Mouse (Mus musculus) C2C12 (cell line): Measurements from ENCODE around the gene Nup205. TPM values are rescaled to one million over a fixed set of nuclear protein-coding genes. Genes with fewer than 3 reads are reported as not detected.

Experiments
- H3K27me3 ChIP-seq: one replicate; pipeline ENCODE4 v1.6.1; 2011; ENCODE audit not compliant: control insufficient read depth, insufficient read depth, insufficient read length
- H3K36me3 ChIP-seq: one replicate; pipeline ENCODE4 v1.6.1; 2011; ENCODE audit not compliant: control insufficient read depth, insufficient read depth
- H3K4me3 ChIP-seq: one replicate; pipeline ENCODE4 v1.5.1; 2011; ENCODE audit warnings: mild to moderate bottlenecking, control low read depth; ENCODE audit not compliant: poor library complexity, insufficient read depth, severe bottlenecking
- H3K79me2 ChIP-seq: one replicate; pipeline ENCODE4 v1.6.1; 2011; ENCODE audit not compliant: control insufficient read depth, insufficient read depth
- H3K79me3 ChIP-seq: one replicate; pipeline ENCODE4 v1.6.1; 2011; ENCODE audit warnings: low read depth, control low read depth
- H3ac ChIP-seq: one replicate; pipeline ENCODE3; 2011; ENCODE audit warnings: low read depth; ENCODE audit not compliant: control insufficient read depth, insufficient read length
- CEBPB ChIP-seq: IDR thresholded peaks from one replicate; pipeline ENCODE4 v1.6.1; 2011; ENCODE audit warnings: low read depth, mild to moderate bottlenecking, control low read depth, moderate library complexity
- CTCF ChIP-seq: IDR thresholded peaks from one replicate; pipeline ENCODE4 v1.5.1; 2011; ENCODE audit not compliant: control insufficient read depth, insufficient read depth, insufficient read length
- FOSL1 ChIP-seq: IDR thresholded peaks from one replicate; pipeline ENCODE4 v1.8.0; 2011; ENCODE audit warnings: mild to moderate bottlenecking, low read length; ENCODE audit not compliant: poor library complexity, insufficient read depth, severe bottlenecking
- MAX ChIP-seq: IDR thresholded peaks from one replicate; pipeline ENCODE4 v1.6.1; 2011; ENCODE audit warnings: mild to moderate bottlenecking, control low read depth
- MYOD1 ChIP-seq: IDR thresholded peaks from one replicate; pipeline ENCODE4 v1.6.1; 2011; ENCODE audit warnings: low read depth; ENCODE audit not compliant: control insufficient read depth, insufficient read length
- MYOG ChIP-seq: IDR thresholded peaks from one replicate; pipeline ENCODE4 v1.6.1; 2011; ENCODE audit not compliant: control insufficient read depth, insufficient read length; ENCODE audit errors: extremely low read depth
- USF1 ChIP-seq: IDR thresholded peaks from one replicate; pipeline ENCODE4 v1.6.1; 2011; ENCODE audit warnings: low read depth, mild to moderate bottlenecking, control low read depth, moderate library complexity
- polyA plus RNA-seq: library from polyadenylated mRNA; unstranded; fragments of >200 nt; fragmentation: generic; extraction: Trizol; gene quantifications from one replicate; pipeline ENCODE4 v1.2.1, GENCODE M21; 2012; ENCODE audit warnings: missing spikeins

Nup205 gene
- polyA plus RNA-seq, 1 experiment = 40.8 TPM

- H3K79me3 ChIP-seq = no peaks in the 10 kb centered on the region
- H3K79me2 ChIP-seq = no peaks in the 10 kb centered on the region
- H3ac ChIP-seq = no peak overlapping the region
- no peaks in the 10 kb centered on the region for H3K27me3 ChIP-seq
- TF ChIP-seq MAX (no peak), MYOD1 (no peak), CEBPB (no peak), USF1 (no peak), FOSL1 (no peak), CTCF (no peak), MYOG (no peak)
- H3K36me3 ChIP-seq = peaks cover 8% of the 10 kb centered on the region
- no peak overlapping the region for H3K4me3 ChIP-seq
These were observed 92.4 kb downstream of the Nup205 start for GRCm38 (mm10) chr6:35269643-35270042.

- no peaks in the 10 kb centered on the region for H3K79me2 ChIP-seq
- H3K36me3 ChIP-seq = no peaks in the 10 kb centered on the region
- no peak for TF ChIP-seq MYOD1
- TF ChIP-seq MYOG = no peak
- no peak for TF ChIP-seq CEBPB
- no peak for TF ChIP-seq MAX
- no peak for TF ChIP-seq USF1
- TF ChIP-seq CTCF = no peak
- no peak for TF ChIP-seq FOSL1
- H3K79me3 ChIP-seq = no peaks in the 10 kb centered on the region
- no peak overlapping the region for H3ac ChIP-seq
- H3K4me3 ChIP-seq = no peak overlapping the region
- H3K27me3 ChIP-seq = no peaks in the 10 kb centered on the region
These were observed 94.1 kb downstream of the Nup205 start for GRCm38 (mm10) chr6:35271094-35271855.

GRCm38 (mm10) chr6:35271868-35272765 is 94.9 kb downstream of the Nup205 start:
- no peak overlapping the region for H3ac ChIP-seq
- no peaks in the 10 kb centered on the region for H3K79me2 ChIP-seq
- H3K79me3 ChIP-seq = no peaks in the 10 kb centered on the region
- TF ChIP-seq CEBPB (no peak), MAX (no peak), USF1 (no peak)
- no peaks in the 10 kb centered on the region for H3K27me3 ChIP-seq
- no peak overlapping the region for H3K4me3 ChIP-seq
- H3K36me3 ChIP-seq = no peaks in the 10 kb centered on the region

GRCm38 (mm10) chr6:35273391-35274082 is 96.3 kb downstream of the Nup205 start:
- Histone ChIP-seq H3K36me3 (no peaks in the 10 kb centered on the region), H3K4me3 (no peak overlapping the region), H3K79me2 (no peaks in the 10 kb centered on the region), H3K27me3 (no peaks in the 10 kb centered on the region), H3K79me3 (no peaks in the 10 kb centered on the region), H3ac (no peak overlapping the region)
- TF ChIP-seq MYOD1 = peak; percentile 50
- TF ChIP-seq CTCF = no peak
- peak; percentile 97 for TF ChIP-seq FOSL1
- TF ChIP-seq MAX = no peak
- TF ChIP-seq USF1 = no peak
- no peak for TF ChIP-seq MYOG
- peak; percentile 58 for TF ChIP-seq CEBPB

- Histone ChIP-seq H3K79me3 (no peaks in the 10 kb centered on the region), H3ac (no peak overlapping the region), H3K36me3 (no peaks in the 10 kb centered on the region), H3K79me2 (no peaks in the 10 kb centered on the region), H3K4me3 (no peak overlapping the region), H3K27me3 (no peaks in the 10 kb centered on the region)
- TF ChIP-seq FOSL1 (no peak), MYOD1 (no peak), MAX (no peak), CEBPB (no peak), USF1 (no peak), CTCF (no peak), MYOG (no peak)
These were observed 100.8 kb downstream of the Nup205 start for GRCm38 (mm10) chr6:35277903-35278587.
